Mouse (Mus musculus) G1E-ER4 (cell line): ENCODE measurements around the gene Stk25. TPM values are rescaled to one million over a fixed set of nuclear protein-coding genes. Genes with fewer than 3 reads are reported as not detected.

Experiments
- GATA1 ChIP-seq: IDR thresholded peaks from one replicate; pipeline ENCODE4 v1.8.0; 2012; ENCODE audit warnings: low read length, inconsistent platforms
- polyA plus RNA-seq: library from polyadenylated mRNA; stranded (reverse); fragments of >175 nt; gene quantifications from 2 replicates; pipeline ENCODE4 v1.2.3, GENCODE M21; 2012

Gene Stk25
- polyA plus RNA-seq, 1 experiment: 15.5 TPM

- TF ChIP-seq GATA1: no peak
These were observed 27.9 kb upstream of the Stk25 start for GRCm38 (mm10) chr1:93686245-93686960.

- TF ChIP-seq GATA1: no peak
These were observed 27.2 kb upstream of the Stk25 start, which contains the start of gene Bok for GRCm38 (mm10) chr1:93685401-93686244. Gene Bok (plus strand): TSS chr1:93685660.

- TF ChIP-seq GATA1: no peak
These were observed 21.6 kb upstream of the Stk25 start for GRCm38 (mm10) chr1:93679889-93680568.

GRCm38 (mm10) chr1:93678386-93678785, 19.9 kb upstream of the Stk25 start:
- no peak for TF ChIP-seq GATA1

GRCm38 (mm10) chr1:93672682-93673081, 14.2 kb upstream of the Stk25 start:
- TF ChIP-seq GATA1: no peak

GRCm38 (mm10) chr1:93669941-93670340, 11.5 kb upstream of the Stk25 start:
- TF ChIP-seq GATA1: no peak

- no peak for TF ChIP-seq GATA1
These were observed 10.5 kb upstream of the Stk25 start for GRCm38 (mm10) chr1:93668791-93669548.

GRCm38 (mm10) chr1:93667760-93668400, 9.4 kb upstream of the Stk25 start:
- TF ChIP-seq GATA1: no peak

- no peak for TF ChIP-seq GATA1
These were observed 1.5 kb downstream of the Stk25 start for GRCm38 (mm10) chr1:93657025-93657360.

- TF ChIP-seq GATA1: no peak
These were observed 2.0 kb downstream of the Stk25 start for GRCm38 (mm10) chr1:93656325-93657024.

- TF ChIP-seq GATA1: no peak
These were observed 3.7 kb downstream of the Stk25 start for GRCm38 (mm10) chr1:93654798-93655197.

- TF ChIP-seq GATA1: peak; percentile 34
These were observed 4.2 kb downstream of the Stk25 start for GRCm38 (mm10) chr1:93654275-93654674.

- no peak for TF ChIP-seq GATA1
These were observed 8.8 kb downstream of the Stk25 start for GRCm38 (mm10) chr1:93649604-93650172.

- TF ChIP-seq GATA1: no peak
These were observed 15.8 kb downstream of the Stk25 start for GRCm38 (mm10) chr1:93642692-93643091.
